Mouse (Mus musculus): Measurements from ENCODE around the gene Uggt2.

The Uggt2 gene

DNA sequence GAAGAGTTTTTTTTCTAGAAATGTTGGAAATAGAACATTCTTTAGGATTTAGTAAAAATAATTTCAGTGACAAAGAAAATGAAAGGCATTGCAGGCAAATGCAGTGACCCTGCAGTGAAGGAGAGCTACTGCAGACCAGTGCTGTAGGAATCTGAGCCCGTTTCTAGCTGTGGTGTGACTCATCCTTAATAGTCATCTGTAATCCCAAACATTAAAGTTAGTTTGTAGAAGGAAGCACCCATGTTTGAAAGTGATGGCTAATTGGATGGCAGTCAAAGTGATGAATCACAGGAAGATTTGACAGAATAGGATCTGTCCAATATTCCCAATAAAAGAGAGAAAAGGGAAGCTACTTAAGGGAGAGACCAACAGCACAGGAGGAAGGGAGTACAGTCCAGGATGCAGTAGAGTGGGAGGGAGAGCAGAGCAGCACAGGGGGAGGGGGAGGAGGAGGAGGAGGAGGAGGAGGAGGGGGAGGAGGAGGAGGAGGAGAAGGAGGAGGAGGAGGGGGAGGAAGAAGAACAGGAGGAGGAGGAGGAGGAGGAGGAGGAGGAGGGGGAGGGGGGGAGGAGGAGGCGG, 71.5 kb downstream of the Uggt2 start:
- CTCF ChIA-PET: interaction anchor here (1.8 kb wide), 1 partner anchor 41 kb away, joined by 8 read pairs; no protein-coding TSS in a partner anchor

DNA sequence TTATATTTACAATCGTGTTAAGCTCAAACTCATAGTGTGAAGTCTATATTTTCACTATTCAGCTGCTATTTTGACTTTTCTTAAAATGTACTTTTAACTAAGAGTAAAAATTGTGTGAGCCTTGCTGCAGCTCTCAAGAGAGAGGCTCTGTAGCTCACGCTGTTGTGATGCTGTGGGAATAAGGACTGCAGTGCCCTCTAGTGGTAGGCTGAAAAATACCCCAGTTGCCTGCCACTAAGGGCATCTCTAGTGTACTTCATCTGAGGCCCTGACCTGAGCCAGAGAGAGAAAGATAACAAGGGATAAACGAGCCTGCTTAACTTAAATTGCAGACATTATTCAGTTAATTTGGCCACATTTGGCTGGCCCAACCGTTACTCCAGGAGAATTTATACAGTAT, 72.1 kb downstream of the Uggt2 start:
- CTCF ChIA-PET: interaction anchor here (1.8 kb wide), 1 partner anchor 41 kb away, joined by 8 read pairs; no protein-coding TSS in a partner anchor

DNA sequence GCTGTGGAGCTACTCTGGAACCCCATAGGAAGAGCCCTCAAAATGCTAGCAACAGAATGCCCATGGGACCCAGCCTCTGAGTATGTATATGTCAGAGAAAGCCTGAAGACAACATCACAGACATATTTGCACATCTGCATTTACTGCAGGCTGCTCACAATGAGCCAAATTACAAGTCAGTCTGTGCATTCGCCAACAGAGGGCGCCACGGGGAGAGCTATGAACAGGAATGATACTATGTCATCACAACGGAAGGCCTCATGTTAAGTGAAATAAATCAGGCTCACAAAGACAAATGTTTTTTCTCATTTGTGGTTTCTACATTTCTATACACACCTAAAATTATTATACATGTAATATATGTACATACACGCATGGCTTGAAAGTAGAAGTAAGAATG, 73.3 kb downstream of the Uggt2 start:
- CTCF ChIA-PET: interaction anchor here (0.6 to 1.8 kb wide), 2 partner anchors 21 to 39 kb away, joined by 3 to 8 read pairs; no protein-coding TSS in a partner anchor

DNA sequence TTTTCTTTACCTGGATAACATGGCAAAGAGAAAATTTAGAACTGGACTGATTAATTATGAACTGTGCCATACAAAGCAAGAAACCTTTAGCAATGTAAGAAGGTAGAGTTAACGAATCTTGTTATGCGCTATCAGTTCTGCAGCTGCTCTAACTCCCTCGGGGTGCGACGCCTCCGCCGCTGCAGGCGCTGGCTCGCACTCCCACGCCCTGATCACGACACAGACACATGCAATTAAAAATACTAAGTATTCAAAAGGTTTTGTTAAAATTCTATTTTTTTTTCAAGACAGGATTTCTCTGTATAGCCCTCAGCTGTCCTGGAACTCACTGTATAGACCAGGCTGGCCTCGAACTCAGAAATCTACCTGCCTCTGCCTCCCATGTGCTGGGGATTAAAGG, 85.7 kb downstream of the Uggt2 start:
- CTCF ChIA-PET: no interaction called here

DNA sequence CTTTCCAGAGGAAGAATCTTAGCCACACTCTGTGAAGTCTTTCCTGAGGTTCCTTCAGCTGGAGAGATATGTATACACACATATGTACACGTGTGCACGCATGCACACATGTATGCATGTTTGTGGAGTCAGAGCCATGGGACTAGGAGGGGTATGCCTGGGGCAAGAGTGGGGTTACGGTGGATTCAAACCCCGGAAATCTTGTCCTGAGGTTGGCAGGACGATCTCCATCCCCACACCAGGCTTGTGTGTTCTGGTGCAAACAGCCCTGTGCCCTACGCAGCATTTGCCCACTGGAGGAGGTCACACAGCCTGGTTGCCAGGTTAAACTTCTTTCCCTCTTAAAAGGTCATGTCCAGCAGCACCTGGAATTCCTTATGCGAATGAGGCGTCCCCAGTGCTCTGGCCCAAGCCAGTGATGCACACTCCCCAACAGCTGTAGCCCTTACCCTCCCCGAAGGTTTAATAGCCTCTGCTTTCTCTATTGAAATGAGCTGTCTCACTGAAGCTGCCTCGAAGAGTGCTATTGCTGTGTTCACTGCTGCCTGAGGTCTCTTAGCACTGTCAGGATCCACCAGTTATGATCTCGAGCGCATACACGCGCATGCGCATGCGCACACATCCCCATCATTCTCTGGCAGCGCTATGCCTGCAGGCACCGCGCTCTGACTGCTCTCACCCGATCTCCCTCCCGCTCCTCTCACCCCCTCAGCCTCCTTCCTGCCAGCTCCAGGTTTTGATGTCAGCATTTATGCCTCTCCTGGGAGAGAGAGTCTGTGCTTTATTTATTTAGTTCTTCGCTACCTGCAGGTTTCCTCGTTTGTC, 86.4 kb downstream of the Uggt2 start:
- CTCF ChIA-PET: no interaction called here

DNA sequence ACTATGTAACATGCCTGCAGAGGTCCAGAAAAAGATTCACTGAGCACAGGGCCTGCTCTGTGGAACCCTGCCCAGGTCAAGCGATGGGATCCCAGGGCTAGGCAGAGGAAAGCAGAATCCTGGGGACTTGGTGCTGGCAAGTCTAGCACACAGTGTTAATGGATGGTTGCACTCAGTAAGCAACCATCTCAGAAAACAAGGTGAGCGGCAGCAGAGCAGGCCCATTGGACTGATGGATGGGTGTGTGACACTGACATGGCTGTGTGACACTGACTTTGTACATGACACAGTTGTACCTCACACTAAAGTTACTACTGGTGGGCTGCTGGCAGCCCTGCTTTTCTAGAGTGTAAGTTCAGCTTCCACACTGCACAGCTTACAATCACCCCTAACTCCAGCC, 89.7 kb downstream of the Uggt2 start:
- CTCF ChIA-PET: no interaction called here

DNA sequence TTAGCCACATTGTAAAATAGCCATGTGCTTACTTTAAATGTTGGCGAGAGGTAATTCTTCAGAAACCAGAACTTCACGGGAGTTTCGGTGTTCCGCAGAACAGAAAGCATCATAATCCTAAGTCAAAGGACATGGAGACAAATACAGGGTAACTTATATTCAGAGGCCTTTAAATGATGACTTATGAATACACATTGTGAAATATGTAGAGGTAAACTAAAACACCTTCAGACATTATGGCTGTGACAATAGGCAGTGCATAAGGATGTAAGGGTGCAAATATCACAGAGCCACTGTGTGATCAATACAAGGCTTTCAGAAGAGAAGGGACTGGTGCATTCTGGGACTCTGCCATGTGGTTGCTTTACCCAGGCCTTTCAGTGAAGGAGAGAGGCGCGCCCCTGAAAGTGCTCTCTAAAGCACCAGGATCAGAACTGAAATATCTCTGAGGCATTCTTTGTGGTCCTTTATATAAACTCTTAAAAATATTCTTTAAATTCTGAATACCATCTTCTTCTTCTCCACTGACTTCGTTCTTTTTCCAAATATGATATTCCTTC, 91.1 kb downstream of the Uggt2 start:
- CTCF ChIA-PET: no interaction called here

DNA sequence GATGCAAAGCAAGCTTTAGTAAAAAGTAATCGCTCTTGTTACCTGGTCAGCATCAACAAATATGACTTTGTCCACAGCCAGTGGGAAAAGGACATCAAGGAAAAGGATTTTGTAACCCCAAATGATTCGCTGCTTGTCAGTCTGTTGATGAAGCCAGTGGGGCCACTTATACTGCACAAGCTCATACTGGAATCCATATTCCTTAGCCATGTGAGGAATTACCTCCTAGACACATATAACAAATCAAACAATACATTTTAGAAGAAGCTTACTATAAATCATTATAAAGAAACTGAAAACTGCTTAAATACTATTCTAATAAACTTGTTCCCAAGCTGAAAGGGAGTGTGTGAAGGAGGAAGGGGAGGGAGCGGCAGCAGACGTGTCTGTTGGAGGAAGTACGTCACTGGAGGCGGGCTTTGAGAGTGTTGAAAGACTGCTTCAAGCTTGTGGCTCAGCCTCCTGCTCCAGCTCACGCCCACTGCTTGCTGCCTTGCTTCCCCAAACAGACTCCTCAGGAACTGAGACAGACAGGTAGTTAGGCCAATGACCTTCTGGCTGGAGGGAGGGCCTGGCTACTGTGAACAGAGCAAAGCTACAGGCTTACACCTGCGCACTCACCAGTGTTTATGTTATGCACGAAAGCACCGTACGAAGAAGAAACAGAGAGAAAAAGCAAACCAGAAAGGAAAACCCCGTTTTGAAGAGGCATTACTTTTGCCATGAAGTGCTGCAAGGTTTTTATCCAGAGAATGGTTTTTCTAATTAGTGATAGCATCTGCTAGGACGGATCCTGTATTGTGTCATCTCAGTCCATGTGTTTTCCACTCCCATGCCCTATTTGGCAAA, 91.9 kb downstream of the Uggt2 start:
- CTCF ChIA-PET: interaction anchor here (0.5 to 0.7 kb wide), 3 partner anchors 42 to 212 kb away, joined by 3 to 4 read pairs (median 3); no protein-coding TSS in a partner anchor

DNA sequence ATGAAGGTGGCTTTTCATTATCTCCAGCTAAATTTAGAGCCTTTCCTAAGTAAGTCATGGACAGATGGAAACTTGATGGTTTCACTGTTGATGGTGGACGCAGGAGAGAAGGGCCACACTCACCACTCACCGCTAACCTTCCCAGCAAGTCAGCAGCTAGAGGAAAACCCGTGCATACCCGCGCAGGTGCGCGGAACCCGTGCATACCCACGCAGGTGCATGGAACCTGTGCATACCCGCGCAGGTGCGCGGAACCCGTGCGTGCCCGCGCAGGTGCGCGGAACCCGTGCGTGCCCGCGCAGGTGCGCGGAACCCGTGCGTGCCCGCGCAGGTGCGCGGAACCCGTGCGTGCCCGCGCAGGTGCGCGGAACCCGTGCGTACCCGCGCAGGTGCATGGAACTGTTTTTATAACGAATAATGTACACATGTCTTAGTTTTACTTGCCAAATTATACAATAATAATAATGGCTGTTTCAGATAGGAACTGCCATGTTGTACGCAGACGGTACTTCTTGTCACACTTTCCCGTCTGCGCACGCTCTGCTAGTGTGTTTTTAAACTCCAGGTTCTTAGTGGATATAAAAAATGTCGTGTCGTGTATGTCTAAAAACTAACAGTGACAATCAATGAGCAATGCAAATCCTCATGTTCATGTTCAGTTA, 92.7 kb downstream of the Uggt2 start:
- CTCF ChIA-PET: interaction anchor here (0.6 to 0.7 kb wide), 3 partner anchors 41 to 843 kb away, joined by 3 to 4 read pairs (median 3); no protein-coding TSS in a partner anchor

DNA sequence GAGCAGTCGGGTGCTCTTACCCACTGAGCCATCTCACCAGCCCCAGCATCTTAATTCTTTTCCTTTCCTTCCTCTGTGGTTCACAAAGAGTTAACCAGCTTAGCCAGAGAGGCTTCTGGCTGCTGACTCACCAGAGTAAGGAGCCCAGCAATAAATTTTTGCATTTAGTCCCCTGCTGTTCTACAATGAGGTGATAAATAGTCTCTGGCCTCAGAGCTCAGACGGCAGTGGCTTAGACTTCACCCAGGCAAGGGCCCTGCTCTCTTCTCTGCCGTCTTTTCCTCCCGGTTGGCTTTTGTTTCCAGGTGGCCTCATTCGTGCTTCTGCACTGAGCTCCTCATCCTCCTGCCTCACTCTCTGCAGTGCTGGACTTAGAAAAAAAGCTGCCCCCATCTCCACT, 93.4 kb downstream of the Uggt2 start:
- CTCF ChIA-PET: interaction anchor here (0.7 kb wide), 1 partner anchor 15 kb away, joined by 3 read pairs; no protein-coding TSS in a partner anchor

DNA sequence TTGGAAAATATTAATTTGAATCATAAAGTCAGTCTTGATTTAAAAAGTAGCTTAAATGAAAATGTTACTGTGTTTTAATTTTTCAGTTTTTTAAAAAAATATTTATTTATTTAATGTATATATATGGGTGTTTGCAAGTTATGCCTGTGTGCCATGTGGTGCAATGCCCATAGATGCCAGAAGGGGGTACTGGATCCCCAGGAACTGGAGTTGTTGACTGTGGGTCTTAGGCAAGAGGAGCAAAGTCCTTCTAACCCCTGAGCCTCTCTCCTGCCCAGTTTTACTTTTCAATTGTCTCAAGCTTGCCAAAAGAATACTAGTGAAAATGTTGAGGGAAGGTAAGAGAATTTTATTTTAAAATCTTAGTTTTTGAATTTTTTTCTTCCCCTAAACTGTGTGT, 95.9 kb downstream of the Uggt2 start:
- CTCF ChIA-PET: interaction anchor here (0.6 to 0.8 kb wide), 3 partner anchors 16 to 185 kb away, joined by 4 to 6 read pairs (median 4); no protein-coding TSS in a partner anchor

DNA sequence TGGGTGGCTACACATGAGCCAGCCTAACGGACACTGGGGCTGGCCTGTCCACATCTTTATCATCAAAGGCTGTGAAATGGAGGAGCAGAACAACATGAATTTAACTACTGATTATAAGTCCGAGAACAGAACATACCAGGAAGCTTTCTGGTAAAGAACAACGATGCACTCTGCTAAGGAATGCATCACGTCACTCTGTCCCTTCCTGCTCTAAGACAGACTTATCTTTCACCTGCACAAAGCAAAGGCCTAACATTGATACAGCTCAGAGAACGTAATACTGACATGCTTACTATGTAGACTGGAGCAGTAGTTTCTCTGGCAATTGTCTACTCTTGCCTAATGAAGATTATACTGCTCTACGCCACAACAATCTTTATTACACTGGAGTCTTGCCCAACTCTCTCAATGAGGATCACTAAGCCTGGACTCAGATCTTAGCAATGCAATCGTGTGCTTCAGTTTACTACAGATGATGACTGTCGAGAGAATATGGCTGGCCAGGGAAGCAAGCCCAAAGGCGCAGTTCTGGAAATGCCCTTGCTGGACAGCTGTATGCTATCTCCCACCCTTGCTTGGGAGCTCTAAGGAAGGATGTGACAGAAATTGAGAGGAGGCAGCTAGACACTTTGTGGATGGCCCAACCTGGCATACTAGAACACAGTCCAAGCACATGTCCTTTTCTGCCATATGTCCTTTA, 103.9 kb downstream of the Uggt2 start:
- CTCF ChIA-PET: no interaction called here

DNA sequence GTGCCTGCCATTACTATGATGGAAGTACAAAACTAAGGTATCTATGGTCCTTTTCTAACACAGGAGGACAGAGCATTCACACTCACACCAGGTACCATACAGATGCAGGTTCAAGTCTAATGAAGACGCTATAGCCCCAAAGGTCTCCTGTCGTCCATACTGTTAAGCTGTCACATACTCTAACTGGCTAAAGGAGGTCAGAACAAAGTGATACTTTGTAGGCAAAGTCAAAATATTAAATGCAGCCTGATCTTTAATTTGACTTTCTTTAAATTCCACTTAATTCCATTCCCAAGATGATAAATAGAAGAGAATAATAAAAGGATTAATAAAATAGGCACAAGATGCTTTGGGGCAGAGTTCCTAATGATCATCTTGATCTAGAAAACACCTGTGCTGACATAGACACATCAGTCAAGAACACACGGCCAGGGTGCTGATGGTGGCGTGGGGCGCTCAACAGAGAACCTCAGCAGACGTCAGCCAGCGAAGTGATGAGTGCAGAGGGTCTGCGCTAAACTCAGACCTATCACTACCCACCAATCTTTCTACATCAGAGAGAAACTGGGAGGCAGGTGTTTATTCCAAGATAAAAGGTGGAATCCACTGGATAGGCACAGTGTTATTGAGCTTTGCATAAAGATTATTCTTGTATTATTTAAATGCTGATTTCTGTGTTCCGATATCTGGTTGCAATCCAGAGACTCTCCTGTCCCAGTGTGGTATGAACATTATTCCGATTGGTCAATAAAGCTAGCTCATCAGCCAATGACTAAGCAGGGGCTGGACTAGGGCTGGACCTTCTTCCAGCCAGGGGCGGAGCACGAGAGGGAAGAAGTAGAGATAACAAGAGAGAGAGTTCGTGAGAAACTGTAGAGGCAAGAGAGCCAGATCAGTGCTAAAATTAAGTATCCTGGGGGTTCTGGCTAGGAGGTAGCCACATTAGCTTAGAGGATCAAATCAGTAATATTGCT, 111.4 kb downstream of the Uggt2 start:
- CTCF ChIA-PET: interaction anchor here (0.6 kb wide), 1 partner anchor 36 kb away, joined by 3 read pairs; no protein-coding TSS in a partner anchor

DNA sequence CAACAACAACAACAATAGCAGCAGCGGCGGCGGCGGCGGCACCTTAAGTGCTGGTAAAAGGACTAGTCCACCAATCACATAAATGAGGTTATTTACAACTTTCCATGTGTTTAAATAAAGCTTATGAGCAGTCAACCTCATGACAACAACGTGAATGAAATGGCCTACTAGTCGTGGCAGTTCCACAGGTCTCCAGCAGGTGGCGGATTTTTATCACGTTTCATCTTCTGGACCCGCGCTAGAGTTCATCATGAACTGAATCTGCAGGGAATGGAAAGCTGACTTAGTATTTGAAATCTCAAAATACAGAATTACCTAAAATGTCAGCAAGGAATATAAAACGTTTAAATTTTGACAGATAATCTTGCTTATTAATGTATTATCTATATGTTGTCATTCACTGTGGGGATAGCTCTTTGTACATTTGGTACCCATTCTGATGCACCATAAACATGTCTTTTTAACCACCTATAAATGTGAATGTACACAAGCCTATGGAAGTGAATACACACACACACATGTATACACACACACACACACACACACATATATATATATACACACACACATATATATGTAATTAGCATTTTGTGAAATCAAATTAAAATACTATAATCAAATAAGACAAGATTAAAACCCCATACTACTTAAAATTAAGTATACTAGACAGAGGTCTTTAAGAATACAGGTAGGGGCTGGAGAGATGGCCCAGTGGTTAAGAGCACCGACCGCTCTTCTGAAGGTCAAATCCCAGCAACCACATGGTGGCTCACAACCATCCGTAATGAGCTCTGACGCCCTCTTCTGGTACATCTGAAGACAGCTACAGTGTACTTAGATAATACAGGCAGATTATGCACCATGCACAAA, 112.3 kb downstream of the Uggt2 start:
- CTCF ChIA-PET: interaction anchor here (0.5 to 1.8 kb wide), 4 partner anchors 9 to 66 kb away, joined by 3 to 8 read pairs (median 4); no protein-coding TSS in a partner anchor

DNA sequence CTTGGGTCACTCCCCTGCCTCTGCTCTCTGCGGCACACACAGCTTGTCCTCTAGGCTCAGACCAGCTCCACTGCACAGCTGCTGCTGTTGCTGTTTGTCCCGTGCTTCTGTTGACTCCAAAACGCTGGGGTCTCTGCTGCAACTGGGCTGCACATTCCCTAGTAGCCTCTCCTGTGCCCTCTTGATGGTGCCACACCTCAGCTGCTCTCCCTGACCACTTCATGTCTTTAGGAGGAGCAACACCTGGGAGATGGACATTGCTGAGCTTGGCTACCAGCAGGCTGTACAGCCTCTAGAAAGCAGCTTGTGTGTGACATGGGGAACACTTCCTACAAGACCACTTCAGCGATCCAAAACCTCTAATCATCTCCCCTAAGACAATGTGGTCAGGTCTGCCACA, 115.1 kb downstream of the Uggt2 start:
- CTCF ChIA-PET: no interaction called here

DNA sequence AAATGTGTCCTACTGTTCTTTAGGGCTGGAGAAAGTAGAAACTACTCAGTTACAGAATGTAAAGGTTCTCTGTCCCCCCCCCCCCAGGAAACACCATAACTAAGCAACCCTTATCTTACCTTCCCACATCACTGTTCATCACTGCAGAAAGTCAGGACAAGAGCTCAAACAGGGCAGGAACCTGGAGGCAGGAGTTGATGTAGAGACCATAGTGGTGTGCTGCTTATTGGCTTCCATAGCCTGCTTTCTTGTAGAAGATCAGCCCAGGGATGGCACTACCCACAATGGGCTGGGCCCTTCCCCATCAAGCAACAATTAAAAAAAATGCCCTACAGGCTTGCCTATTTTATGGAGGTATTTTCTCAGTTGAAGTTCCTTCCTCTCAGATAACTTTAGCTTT, 115.8 kb downstream of the Uggt2 start:
- CTCF ChIA-PET: no interaction called here

DNA sequence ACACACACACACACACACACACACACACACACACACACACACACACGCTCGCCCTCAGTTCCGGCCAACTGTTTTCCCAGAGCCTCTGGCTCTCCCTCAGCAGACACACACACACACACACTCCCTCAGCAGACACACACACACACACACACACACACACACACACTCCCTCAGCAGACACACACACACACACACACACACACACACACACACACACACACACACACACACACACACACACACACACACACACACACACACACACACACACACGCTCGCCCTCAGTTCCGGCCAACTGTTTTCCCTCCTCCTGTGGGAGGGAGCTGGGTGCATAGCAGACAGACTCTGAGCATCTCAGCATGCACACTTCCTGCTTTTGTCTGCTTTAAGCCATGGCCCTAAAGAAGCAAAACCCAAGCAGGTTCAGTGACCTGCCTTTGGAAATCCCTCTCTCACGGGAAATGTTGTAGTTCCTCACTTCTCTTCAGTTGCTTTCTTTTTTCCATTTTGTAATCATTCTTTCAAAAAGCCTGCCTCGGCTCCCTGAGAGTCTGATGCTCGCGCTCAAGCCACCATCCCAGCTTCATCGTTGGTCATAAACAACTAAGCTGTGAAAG, 116.7 kb downstream of the Uggt2 start:
- CTCF ChIA-PET: interaction anchor here (0.7 kb wide), 1 partner anchor 216 kb away, joined by 4 read pairs; no protein-coding TSS in a partner anchor

Data from spleen, embryonic (tissue).